Mouse (Mus musculus) CH12.LX (cell line): ENCODE results near the gene Wdr90. TPM values are rescaled to one million over a fixed set of nuclear protein-coding genes. Genes with fewer than 3 reads are reported as not detected.
A peak's percentile ranks its signal among the peaks of the same experiment; 100 is the strongest.

ENCODE experiments used
- DNase-seq: peaks from one replicate; pipeline ENCODE4 v3.0.0-alpha.2; 2013; ENCODE audit errors: extremely low read depth
- H3K27ac ChIP-seq: 2 replicates; pipeline ENCODE4 v1.5.1; 2012; ENCODE audit warnings: low read depth, mild to moderate bottlenecking, control low read depth, moderate library complexity; ENCODE audit not compliant: insufficient read depth
- H3K27me3 ChIP-seq: replicated peaks from 2 replicates; pipeline ENCODE3; 2012; ENCODE audit warnings: inconsistent platforms
- H3K36me3 ChIP-seq, 2 experiments: replicated peaks in 1 of 2; 2 replicates each; pipeline versions ENCODE3 to v1.6.1; 2012; ENCODE audit warnings: inconsistent platforms in 1 of 2, low read length in 1 of 2, mild to moderate bottlenecking in 1 of 2, mixed read lengths in 1 of 2, moderate library complexity in 1 of 2; ENCODE audit not compliant: control insufficient read depth in 1 of 2, insufficient read depth in 1 of 2
- H3K4me1 ChIP-seq, 2 experiments: 2 replicates each; pipeline ENCODE4 v1.6.1; 2012; ENCODE audit warnings: inconsistent platforms in 1 of 2, moderate library complexity in 1 of 2; ENCODE audit not compliant: insufficient read depth in 2 of 2, control insufficient read depth in 1 of 2
- H3K4me2 ChIP-seq: 2 replicates; pipeline ENCODE4 v1.6.1; 2012; ENCODE audit warnings: low read depth, mild to moderate bottlenecking, control low read depth; ENCODE audit not compliant: poor library complexity, insufficient read depth, severe bottlenecking
- H3K4me3 ChIP-seq, 3 experiments: fragments of 150-350 bp in 1 of 3; sonication (generic) in 1 of 3; replicated peaks in 1 of 3; 2 replicates each; pipeline versions ENCODE3 to v1.5.1; 2011 to 2012; ENCODE audit warnings: low read depth in 2 of 3, low read length in 2 of 3, mild to moderate bottlenecking in 2 of 3, moderate library complexity in 2 of 3, control low read depth in 1 of 3, improper control_type of control experiment in 1 of 3, inconsistent platforms in 1 of 3, mixed read lengths in 1 of 3; ENCODE audit not compliant: poor library complexity in 1 of 3
- H3K79me2 ChIP-seq: replicated peaks from 2 replicates; pipeline ENCODE4 v1.6.1; 2012; ENCODE audit warnings: mild to moderate bottlenecking, moderate library complexity; ENCODE audit not compliant: control insufficient read depth, poor library complexity, insufficient read depth, severe bottlenecking; ENCODE audit errors: extremely low read depth
- H3K9ac ChIP-seq: 2 replicates; pipeline ENCODE4 v1.6.1; 2012; ENCODE audit warnings: low read depth, mild to moderate bottlenecking, control low read depth, moderate library complexity; ENCODE audit not compliant: insufficient read depth
- H3K9me3 ChIP-seq: replicated peaks from 2 replicates; pipeline ENCODE3; 2012; ENCODE audit warnings: low read length, inconsistent platforms, mixed read lengths
- CHD1 ChIP-seq: IDR thresholded peaks from 2 replicates; pipeline ENCODE4 v1.6.1; 2012; ENCODE audit warnings: low read depth, low read length, improper control_type of control experiment, inconsistent platforms
- EP300 ChIP-seq: IDR thresholded peaks from 2 replicates; pipeline ENCODE4 v1.6.1; 2011; ENCODE audit warnings: low read length, improper control_type of control experiment
- GABPA ChIP-seq: IDR thresholded peaks from 2 replicates; pipeline ENCODE4 v1.6.1; 2012; ENCODE audit warnings: low read depth, low read length, improper control_type of control experiment, inconsistent platforms; ENCODE audit not compliant: insufficient replicate concordance
- HCFC1 ChIP-seq: IDR thresholded peaks from 2 replicates; pipeline ENCODE4 v1.6.1; 2012; ENCODE audit warnings: low read depth, mild to moderate bottlenecking, inconsistent platforms, low read length, improper control_type of control experiment
- IRF4 ChIP-seq: IDR thresholded peaks from 2 replicates; pipeline ENCODE4 v1.6.1; 2014; ENCODE audit warnings: low read depth, mild to moderate bottlenecking, inconsistent platforms, low read length, improper control_type of control experiment
- JUN ChIP-seq: IDR thresholded peaks from 2 replicates; pipeline ENCODE4 v1.6.1; 2011; ENCODE audit warnings: low read depth, mild to moderate bottlenecking, low read length, improper control_type of control experiment, moderate library complexity; ENCODE audit not compliant: insufficient read depth
- KAT2A ChIP-seq: IDR thresholded peaks from 2 replicates; pipeline ENCODE4 v1.6.1; 2012; ENCODE audit warnings: low read length, improper control_type of control experiment, inconsistent platforms; ENCODE audit not compliant: insufficient replicate concordance
- MAZ ChIP-seq: IDR thresholded peaks from 2 replicates; pipeline ENCODE4 v1.6.1; 2012; ENCODE audit warnings: low read depth, mild to moderate bottlenecking, inconsistent platforms, low read length, improper control_type of control experiment, moderate library complexity
- MXI1 ChIP-seq: IDR thresholded peaks from 2 replicates; pipeline ENCODE4 v1.6.1; 2011; ENCODE audit warnings: mild to moderate bottlenecking, low read depth, low read length, improper control_type of control experiment
- NELFE ChIP-seq: IDR thresholded peaks from 2 replicates; pipeline ENCODE4 v1.6.1; 2011; ENCODE audit warnings: low read depth, low read length, improper control_type of control experiment
- NRF1 ChIP-seq: IDR thresholded peaks from 2 replicates; pipeline ENCODE4 v1.6.1; 2014; ENCODE audit warnings: low read depth, mild to moderate bottlenecking, inconsistent platforms, low read length, improper control_type of control experiment, moderate library complexity
- PAX5 ChIP-seq: IDR thresholded peaks from 2 replicates; pipeline ENCODE4 v1.6.1; 2012; ENCODE audit warnings: low read length, inconsistent platforms, mixed read lengths
- POLR2A ChIP-seq: IDR thresholded peaks from 2 replicates; pipeline ENCODE4 v1.6.1; 2011; ENCODE audit warnings: low read depth, mild to moderate bottlenecking, improper control_type of control experiment, low read length
- RAD21 ChIP-seq: IDR thresholded peaks from 2 replicates; pipeline ENCODE4 v1.6.1; 2011; ENCODE audit warnings: low read depth, mild to moderate bottlenecking, low read length, improper control_type of control experiment, moderate library complexity
- RCOR1 ChIP-seq: conservative IDR thresholded peaks from 2 replicates; pipeline ENCODE4 v1.6.1; 2012; ENCODE audit warnings: low read depth, mild to moderate bottlenecking, inconsistent platforms, low read length, improper control_type of control experiment
- TBP ChIP-seq: conservative IDR thresholded peaks from 2 replicates; pipeline ENCODE4 v1.6.1; 2011; ENCODE audit warnings: low read depth, low read length, improper control_type of control experiment
- USF1 ChIP-seq: IDR thresholded peaks from 2 replicates; pipeline ENCODE4 v1.6.1; 2014; ENCODE audit warnings: low read depth, mild to moderate bottlenecking, inconsistent platforms, low read length, improper control_type of control experiment
- ZC3H11A ChIP-seq: IDR thresholded peaks from 2 replicates; pipeline ENCODE4 v1.6.1; 2012; ENCODE audit warnings: low read depth, mild to moderate bottlenecking, inconsistent platforms, low read length, improper control_type of control experiment
- ZKSCAN1 ChIP-seq: IDR thresholded peaks from 2 replicates; pipeline ENCODE4 v1.6.1; 2012; ENCODE audit warnings: low read depth, inconsistent platforms, low read length, improper control_type of control experiment, borderline replicate concordance
- ZMIZ1 ChIP-seq: IDR thresholded peaks from 2 replicates; pipeline ENCODE4 v1.6.1; 2012; ENCODE audit warnings: low read depth, mild to moderate bottlenecking, inconsistent platforms, low read length, improper control_type of control experiment
- ZNF384 ChIP-seq: IDR thresholded peaks from 2 replicates; pipeline ENCODE4 v1.6.1; 2012; ENCODE audit warnings: low read depth, low read length, improper control_type of control experiment, inconsistent platforms
- dilution Hi-C: fragments of 300-500 bp; cut with MboI; formaldehyde crosslinking; loops from 2 replicates; pipeline ENCODE4 v1.14.3; 2020; ENCODE audit warnings: low sequenced_read_pairs; ENCODE audit not compliant: extremely low pct_unique_long_range_greater_than_20kb, extremely low pct_ligation_motif_present
- in situ Hi-C: fragments of 300-500 bp; cut with MboI; formaldehyde crosslinking; loops from 3 replicates; pipeline ENCODE4 v1.14.3; 2019; ENCODE audit warnings: low sequenced_read_pairs, low pct_ligation_motif_present, low pct_unique_long_range_greater_than_20kb, mixed read lengths
- polyA plus RNA-seq: library from polyadenylated mRNA; unstranded; fragments of >175 nt; gene quantifications from 2 replicates; pipeline ENCODE4 v1.2.1, GENCODE M21; 2012; ENCODE audit warnings: low read depth; ENCODE audit not compliant: insufficient read length
- total RNA-seq, 2 experiments: library from RNA; depleted of rRNA; stranded (reverse); fragments of 300-350 nt in 1 of 2; fragments of >200 nt in 1 of 2; gene quantifications; 2 replicates each; pipeline ENCODE4 v1.2.3; 2012 to 2014

The Wdr90 gene
- total and polyA plus RNA-seq, 3 experiments: 16.0 to 38.0 (median 23.8) TPM

GRCm38 (mm10) chr17:25828712-25829557, 32.4 kb downstream of the Wdr90 start, which contains the start of gene Jmjd8 (continued):
- TF ChIP-seq ZKSCAN1 (no peak), TBP (no peak), CHD1 (no peak), POLR2A (peak; percentile 45; the same call in 1 of the 2 replicates), KAT2A (no peak), RCOR1 (no peak), ZMIZ1 (no peak; the same call in 1 of the 2 replicates), ZNF384 (no peak)

GRCm38 (mm10) chr17:25828223-25828594, 33.1 kb downstream of the Wdr90 start:
- Histone ChIP-seq H3K4me1 (peaks cover 26 to 56% of the 10 kb centered on the region in 2 experiments), H3K4me3 (no peak overlapping the region), H3K9me3 (no peaks in the 10 kb centered on the region), H3K27ac (no peak overlapping the region), H3K27me3 (no peaks in the 10 kb centered on the region), H3K79me2 (peaks cover 14% of the 10 kb centered on the region), H3K9ac (no peak overlapping the region), H3K4me2 (no peak overlapping the region), H3K36me3 (peaks cover 49 to 70% of the 10 kb centered on the region in 2 experiments)
- no peak for DNase-seq
- dilution Hi-C loops: no loop called here
- in situ Hi-C loops: no loop called here
- TF ChIP-seq JUN (no peak), MXI1 (no peak), IRF4 (no peak), GABPA (no peak), PAX5 (no peak), NRF1 (no peak), MAZ (no peak), ZKSCAN1 (no peak), POLR2A (no peak), USF1 (no peak), NELFE (no peak), KAT2A (no peak), ZC3H11A (no peak), EP300 (no peak), HCFC1 (no peak), RAD21 (no peak)
